Mouse (Mus musculus) brain, adult 2 months (tissue): ENCODE results near the gene Pfkp.

Experiments
- DNase-seq: peaks from one replicate; pipeline ENCODE4 v3.0.0; 2011; ENCODE audit warnings: low read depth, low spot score

Gene Pfkp

GRCm38 (mm10) chr13:6648669-6649233 lies at the start of gene Pfkp:
Gene Pfkp (minus strand): TSS chr13:6648777.
- DNase-seq, result peak; percentile 97

- no peak for DNase-seq
These were observed 42.0 kb upstream of the Pfkp start for GRCm38 (mm10) chr13:6690607-6691006.

DNA sequence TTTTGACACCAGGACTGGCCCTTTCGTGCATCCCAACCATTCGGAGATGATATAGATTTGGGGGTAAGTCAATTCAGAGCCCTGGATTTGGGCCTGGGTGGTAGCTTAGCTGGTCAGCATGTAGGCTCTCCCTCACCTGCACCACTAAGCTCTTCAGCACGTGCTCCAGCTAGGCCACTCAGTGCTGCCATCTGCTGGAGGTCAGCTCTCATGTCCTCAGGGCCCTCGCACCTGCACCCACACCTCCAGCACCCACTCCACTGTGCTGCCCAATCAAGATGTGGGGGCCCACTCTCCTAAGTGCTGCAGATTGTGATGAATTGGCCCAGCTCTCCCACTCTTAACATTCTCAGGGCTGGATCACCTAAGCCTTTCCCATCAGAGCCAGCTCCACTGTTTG lies 41.4 kb upstream of the Pfkp start:
- DNase-seq, result peak; percentile 61

DNA sequence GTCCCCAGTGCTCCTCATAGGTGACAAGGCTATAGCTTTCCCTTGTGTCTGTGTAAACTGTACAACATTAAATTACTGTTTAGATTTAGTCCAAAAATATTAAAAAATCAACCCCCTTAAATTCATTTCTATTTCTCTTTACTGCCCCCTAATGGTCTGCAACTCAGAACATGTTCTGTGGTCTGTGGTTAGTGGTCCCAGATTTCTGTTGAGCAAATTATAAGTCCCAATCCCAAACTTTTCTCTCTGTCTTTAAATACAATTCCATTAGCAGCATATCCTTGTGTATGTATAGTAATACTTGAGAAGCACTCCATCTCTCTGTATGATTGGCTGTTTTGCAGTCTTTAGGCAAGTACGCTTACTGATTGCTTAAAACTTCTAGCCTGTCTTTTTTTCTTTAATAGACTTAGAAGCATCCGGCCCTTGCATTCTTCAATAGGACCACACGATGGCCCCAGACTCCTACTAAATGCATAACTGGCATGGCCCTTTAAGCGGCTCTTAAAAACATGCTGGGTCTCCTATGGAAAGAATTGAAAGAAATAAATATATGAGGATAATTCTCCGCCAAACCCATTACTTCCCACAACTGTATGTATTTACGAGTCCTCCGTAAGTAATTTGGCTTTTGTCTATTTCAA lies 40.3 kb upstream of the Pfkp start:
- peak; percentile 83 for DNase-seq

GRCm38 (mm10) chr13:6666887-6667286 lies 18.3 kb upstream of the Pfkp start:
- DNase-seq, result peak; percentile 83

DNA sequence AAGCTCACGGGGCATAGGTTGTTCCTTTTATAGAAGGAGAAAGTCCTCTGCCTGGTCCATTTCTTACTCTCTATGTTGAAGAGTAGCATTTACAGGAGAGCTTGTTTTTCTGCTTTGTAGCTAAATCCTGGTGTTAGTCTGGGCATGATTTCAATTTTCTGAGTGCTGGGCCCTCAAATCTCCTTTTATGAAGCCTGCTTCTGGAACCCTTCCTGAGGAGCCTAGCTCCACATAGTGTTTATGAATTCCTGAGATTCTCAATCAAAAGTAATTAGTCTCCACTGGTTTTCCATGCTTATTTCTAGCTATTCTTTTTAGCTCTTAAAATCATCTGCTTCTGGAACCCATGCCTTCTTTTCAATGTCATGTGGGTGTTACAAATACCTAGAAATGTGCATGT lies 16.9 kb upstream of the Pfkp start:
- peak; percentile 77 for DNase-seq

GRCm38 (mm10) chr13:6664216-6664615 lies 15.6 kb upstream of the Pfkp start:
- DNase-seq, result no peak

GRCm38 (mm10) chr13:6659314-6659713 lies 10.7 kb upstream of the Pfkp start:
- peak; percentile 94 for DNase-seq

GRCm38 (mm10) chr13:6657300-6657699 lies 8.7 kb upstream of the Pfkp start:
- DNase-seq, result peak; percentile 73

DNA sequence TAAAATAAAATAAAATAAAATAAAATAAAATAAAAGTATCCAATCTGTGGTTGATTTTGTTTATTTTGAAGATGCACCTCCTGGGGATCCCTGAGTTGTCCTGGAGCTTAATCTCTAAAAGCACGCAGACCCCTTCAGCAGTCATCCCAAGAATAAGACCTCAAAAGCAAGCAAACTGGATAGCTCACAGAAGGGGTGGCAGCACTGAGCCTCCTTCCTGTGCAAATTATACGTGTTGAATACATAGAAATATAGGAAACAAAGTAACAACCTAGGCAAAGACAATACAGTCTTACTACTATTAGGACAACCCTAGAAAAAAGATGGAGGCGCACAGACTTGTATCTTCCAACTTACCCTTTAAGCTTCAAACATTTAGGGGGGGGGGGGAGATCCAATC lies 965 bp upstream of the Pfkp start:
- no peak for DNase-seq

GRCm38 (mm10) chr13:6647992-6648668 lies 447 bp downstream of the Pfkp start:
- DNase-seq, result peak; percentile 74

DNA sequence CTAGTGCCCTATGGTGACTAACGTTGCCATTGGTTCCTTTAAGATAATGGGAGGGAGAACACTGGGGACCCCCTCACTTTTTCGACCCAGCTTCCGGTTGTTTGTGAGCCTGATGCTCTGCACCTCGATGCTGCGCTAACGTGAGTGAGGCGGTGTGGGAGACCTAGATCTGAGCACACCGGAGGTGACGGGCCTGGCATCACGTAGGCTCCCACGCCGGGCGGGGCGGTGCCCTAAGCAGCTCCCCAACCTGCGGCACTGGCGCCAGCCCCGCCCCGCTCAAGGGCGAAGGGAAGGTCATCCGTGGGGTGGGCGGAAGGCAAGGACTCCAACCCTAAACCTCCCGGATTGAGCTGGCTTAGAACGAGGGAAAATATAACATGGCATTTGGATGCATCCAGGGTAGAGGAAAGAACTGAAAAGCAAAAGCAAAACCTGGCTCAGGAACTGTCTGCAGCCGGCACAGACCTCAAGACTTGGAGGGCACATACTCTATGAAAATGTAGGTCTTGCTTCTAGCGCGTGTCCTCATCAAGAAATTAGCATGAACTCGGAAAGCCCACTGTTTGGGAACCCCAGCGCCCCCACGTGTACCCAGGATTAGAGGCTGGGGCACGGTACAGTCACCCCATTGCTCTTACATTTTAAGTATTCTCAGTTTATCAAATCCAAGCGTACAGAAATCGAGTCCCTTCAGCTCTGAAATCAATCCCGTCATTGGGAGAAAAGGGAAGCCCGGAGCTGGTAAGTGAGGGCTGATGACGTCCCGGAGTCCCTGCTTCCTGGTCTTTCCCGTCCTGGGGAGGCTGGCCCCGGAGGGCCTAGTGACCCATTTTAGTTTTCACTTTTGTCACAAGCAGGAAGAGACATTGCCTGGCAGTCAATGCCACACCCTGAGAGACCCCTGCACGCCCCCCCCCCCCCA lies 1.2 kb downstream of the Pfkp start:
- peak; percentile 91 for DNase-seq

DNA sequence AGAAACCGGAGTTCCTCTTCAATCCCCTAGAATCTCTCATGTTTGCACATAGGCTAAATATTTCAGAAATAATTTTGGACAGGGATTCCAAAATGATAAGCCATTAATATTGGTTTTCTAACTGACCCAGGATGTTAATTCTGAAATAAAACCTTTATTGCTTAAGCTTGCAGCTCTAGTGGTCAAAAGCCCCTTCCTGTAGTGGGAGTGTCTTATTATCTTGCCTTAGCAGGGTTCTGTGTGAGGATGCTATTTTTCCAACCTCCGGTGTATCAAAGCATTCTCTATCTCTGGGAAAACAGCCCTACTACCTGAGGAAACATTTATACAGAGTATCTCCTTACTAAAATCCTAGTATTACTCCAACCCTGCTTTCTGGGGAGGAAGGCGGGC lies 1.9 kb downstream of the Pfkp start:
- DNase-seq, result no peak

DNA sequence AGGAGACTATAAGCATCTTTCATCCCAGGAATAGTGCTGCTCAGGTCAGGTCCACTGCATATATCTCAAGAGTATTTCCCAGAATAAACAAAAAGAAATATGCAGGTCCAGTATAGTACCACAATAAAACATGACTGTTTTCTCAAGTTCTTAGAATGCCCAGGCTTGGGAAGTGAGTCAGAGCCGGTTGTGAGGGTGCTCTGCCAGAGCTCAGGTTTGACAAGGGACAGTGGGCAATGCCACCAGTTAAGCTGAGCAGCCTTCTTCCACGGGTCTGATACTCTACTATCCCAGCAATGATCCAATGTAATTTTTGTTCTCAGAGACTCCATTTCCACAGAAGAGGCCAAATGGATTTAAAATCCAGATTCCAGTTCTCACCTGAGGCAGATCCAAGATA lies 2.3 kb downstream of the Pfkp start:
- no peak for DNase-seq

- no peak for DNase-seq
These were observed 4.6 kb downstream of the Pfkp start for GRCm38 (mm10) chr13:6643968-6644367.

GRCm38 (mm10) chr13:6643026-6643425 lies 5.6 kb downstream of the Pfkp start:
- DNase-seq, result no peak

DNA sequence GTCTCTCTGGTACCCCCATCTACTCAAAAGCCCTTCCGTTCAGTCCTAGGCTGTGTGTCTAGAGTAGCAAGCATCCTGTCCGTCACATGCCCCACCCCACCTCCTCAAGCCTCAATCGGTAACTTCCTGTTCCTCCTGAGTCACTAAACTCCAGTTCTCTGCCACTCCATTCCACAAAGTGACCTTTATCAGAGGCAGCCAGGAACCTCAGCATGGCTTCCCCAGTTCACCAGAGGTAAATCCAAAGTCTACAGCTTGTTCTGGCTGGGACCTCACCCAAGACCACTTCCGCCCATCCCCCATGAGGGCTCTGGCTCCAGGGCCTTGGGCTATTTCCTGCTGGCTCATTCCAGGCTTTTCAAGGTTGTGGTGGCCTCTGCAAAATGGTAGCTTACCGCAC lies 6.1 kb downstream of the Pfkp start:
- no peak for DNase-seq

- DNase-seq, result no peak
These were observed 7.1 kb downstream of the Pfkp start for GRCm38 (mm10) chr13:6641497-6641896.

- DNase-seq, result no peak
These were observed 9.0 kb downstream of the Pfkp start for GRCm38 (mm10) chr13:6639507-6640030.

GRCm38 (mm10) chr13:6638976-6639375 lies 9.6 kb downstream of the Pfkp start:
- DNase-seq, result no peak

- no peak for DNase-seq
These were observed 10.2 kb downstream of the Pfkp start for GRCm38 (mm10) chr13:6638425-6638824.
